Mouse (Mus musculus) stomach, embryonic 16.5 days (tissue): ENCODE data around the gene Gpr107. TPM values are rescaled to one million over a fixed set of nuclear protein-coding genes. Genes with fewer than 3 reads are reported as not detected.
A peak's percentile ranks its signal among the peaks of the same experiment; 100 is the strongest.

Source experiments
- ATAC-seq: fragments of 200-750 bp; cut with Nextera tagmentation; 2 replicates; pipeline ENCODE4 v1.8.0; 2017; ENCODE audit warnings: moderate number of reproducible peaks, moderate TSS enrichment; ENCODE audit not compliant: insufficient read depth, low FRiP score
- H3K27ac ChIP-seq: fragments of 300-500 bp; sonication (generic); 2 replicates; pipeline ENCODE4 v1.5.1; 2014; ENCODE audit warnings: low read length
- H3K27me3 ChIP-seq: fragments of 300-500 bp; sonication (generic); 2 replicates; pipeline ENCODE4 v1.6.1; 2014; ENCODE audit warnings: low read length, control low read depth, mixed read lengths; ENCODE audit not compliant: control insufficient read depth, insufficient read depth
- H3K36me3 ChIP-seq: fragments of 300-500 bp; sonication (generic); 2 replicates; pipeline ENCODE4 v1.6.1; 2014; ENCODE audit warnings: low read length; ENCODE audit not compliant: control insufficient read depth, insufficient read depth
- H3K4me1 ChIP-seq: fragments of 300-500 bp; sonication (generic); 2 replicates; pipeline ENCODE4 v1.6.1; 2014; ENCODE audit warnings: low read length, control low read depth, mixed read lengths; ENCODE audit not compliant: control insufficient read depth, insufficient read depth
- H3K4me2 ChIP-seq: fragments of 300-500 bp; sonication (generic); 2 replicates; pipeline ENCODE4 v1.6.1; 2014; ENCODE audit warnings: low read depth, low read length, mixed read lengths
- H3K4me3 ChIP-seq: fragments of 300-500 bp; sonication (generic); replicated peaks from 2 replicates; pipeline ENCODE4 v1.5.1; 2014; ENCODE audit warnings: mild to moderate bottlenecking, low read length
- H3K9ac ChIP-seq: fragments of 300-500 bp; sonication (generic); 2 replicates; pipeline ENCODE4 v1.6.1; 2014; ENCODE audit warnings: low read length
- H3K9me3 ChIP-seq: fragments of 300-500 bp; sonication (generic); replicated peaks from 2 replicates; pipeline ENCODE4 v1.6.1; 2016; ENCODE audit warnings: low read length, control low read depth; ENCODE audit not compliant: control insufficient read depth
- WGBS: fragments of 180-500 bp; shearing (Covaris S2); extraction: QIAGEN DNeasy Blood & Tissue Kit; methylation state at CpG from one replicate; pipeline ENCODE4 v1.1.7; 2014; 5-methylcytosine and 5-hydroxymethylcytosine counted together
- polyA plus RNA-seq: library from polyadenylated mRNA; unstranded; fragments of >200 nt; fragmentation: Nextera tagmentation; extraction: Ambion mirVana; gene quantifications from 2 replicates; pipeline ENCODE4 v1.2.1, GENCODE M21; 2015

Gpr107 gene
- polyA plus RNA-seq, 1 experiment from 2014 or later = 39.3 TPM

DNA sequence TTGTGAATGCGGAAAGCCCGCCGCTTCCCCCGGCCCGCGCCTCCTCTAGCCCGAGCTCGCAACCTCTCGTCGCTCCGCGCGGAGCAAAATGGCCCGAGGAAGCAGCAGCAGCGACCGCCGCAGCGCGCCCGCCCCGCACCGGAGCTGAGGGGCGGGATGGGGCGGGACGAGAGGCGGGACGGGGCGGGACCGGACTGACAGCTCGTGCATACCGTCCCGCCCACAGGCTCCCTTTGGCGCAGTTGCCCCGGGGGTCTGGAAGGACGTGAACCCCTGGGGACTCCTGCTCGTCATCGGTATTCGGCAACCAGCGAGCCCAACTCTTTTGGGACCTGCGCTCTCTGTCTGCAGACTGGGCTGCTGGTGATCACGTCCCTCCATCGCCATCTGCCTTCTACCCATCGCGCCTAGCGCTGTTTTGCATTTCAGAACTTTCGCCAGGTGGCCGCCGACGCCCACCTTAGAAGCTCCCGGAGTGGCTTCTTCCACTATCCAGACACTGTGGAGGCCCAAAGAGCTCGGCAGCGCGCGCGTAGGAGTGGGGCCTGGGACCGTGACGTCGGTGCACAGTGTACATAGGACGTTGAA is 10.2 kb upstream of the Gpr107 start, which contains the start of gene Fnbp1:
Fnbp1 (minus strand) TSS at position 142 of the 588 bp plus-strand sequence.
- Histone ChIP-seq H3K9me3 (no peaks in the 10 kb centered on the region), H3K4me3 (peak within 1 kb of the TSS; percentile 89), H3K27ac (peak within 1 kb of the TSS; percentile 82), H3K9ac (peak within 1 kb of the TSS; percentile 96), H3K36me3 (no peaks in the 10 kb centered on the region), H3K27me3 (no peaks in the 10 kb centered on the region), H3K4me2 (peak within 1 kb of the TSS; percentile 92), H3K4me1 (peaks cover 27% of the 10 kb centered on the region)
- peak; percentile 94 for ATAC-seq
- WGBS = under 1% methylated on average over 58 of the region's 59 CpGs

DNA sequence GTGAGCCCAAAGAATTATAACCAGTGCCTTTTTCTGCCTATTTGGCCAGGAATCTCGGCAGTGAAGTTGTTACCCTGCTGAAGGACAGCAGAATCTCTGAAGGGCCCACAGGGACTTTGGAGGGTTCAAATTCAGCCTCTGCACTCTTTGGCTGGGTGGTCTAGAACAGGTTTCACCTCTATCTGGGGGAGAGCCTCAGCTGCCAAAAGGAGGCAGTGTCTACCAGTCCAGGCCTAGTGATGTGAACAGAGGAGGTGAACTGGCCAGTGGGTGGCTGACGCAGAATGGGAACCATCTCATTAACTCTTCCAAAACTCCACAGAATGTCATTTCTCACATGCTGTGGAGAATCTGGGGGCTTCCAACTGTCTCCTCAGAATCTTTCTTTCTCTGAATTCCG is 9.6 kb upstream of the Gpr107 start:
- Histone ChIP-seq H3K4me2 (peak overlapping the region; percentile 92), H3K9me3 (no peaks in the 10 kb centered on the region), H3K27ac (peak overlapping the region; percentile 79), H3K27me3 (no peaks in the 10 kb centered on the region), H3K36me3 (no peaks in the 10 kb centered on the region), H3K9ac (peak overlapping the region; percentile 96), H3K4me3 (peak overlapping the region; percentile 89), H3K4me1 (peaks cover 22% of the 10 kb centered on the region)
- ATAC-seq = no peak
- WGBS = 26% methylated on average over 3 of the region's 3 CpGs

DNA sequence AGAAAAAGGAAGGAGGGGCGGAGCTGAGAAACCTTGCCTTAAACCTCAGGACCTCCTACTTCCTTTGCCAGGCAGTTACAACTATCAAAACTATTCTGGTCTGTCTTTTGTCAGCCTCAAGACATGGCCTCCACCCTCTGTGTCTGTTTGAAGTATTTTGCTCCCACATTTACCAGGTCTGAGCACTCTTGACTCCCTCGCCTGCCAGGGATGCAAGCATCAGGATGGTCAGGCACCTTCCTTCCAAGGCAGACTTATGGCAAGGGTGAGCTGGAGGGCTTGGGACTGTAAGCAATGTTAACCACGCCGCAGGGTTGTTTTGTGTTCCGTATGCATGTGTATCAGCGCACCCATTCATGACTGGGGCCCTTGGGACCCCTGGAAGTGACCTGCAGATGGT is 8.8 kb upstream of the Gpr107 start:
- Histone ChIP-seq H3K27me3 (no peaks in the 10 kb centered on the region), H3K4me1 (peaks cover 19% of the 10 kb centered on the region), H3K36me3 (no peaks in the 10 kb centered on the region), H3K4me3 (no peak overlapping the region), H3K9ac (peak overlapping the region; percentile 21; the same call in 1 of the 2 replicates), H3K9me3 (no peaks in the 10 kb centered on the region), H3K27ac (peak overlapping the region; percentile 64), H3K4me2 (0 out of 2 replicates have a peak overlapping the region, but pooled peaks have one; percentile 9)
- ATAC-seq = no peak
- 56% methylated on average over 6 of the region's 6 CpGs for WGBS

DNA sequence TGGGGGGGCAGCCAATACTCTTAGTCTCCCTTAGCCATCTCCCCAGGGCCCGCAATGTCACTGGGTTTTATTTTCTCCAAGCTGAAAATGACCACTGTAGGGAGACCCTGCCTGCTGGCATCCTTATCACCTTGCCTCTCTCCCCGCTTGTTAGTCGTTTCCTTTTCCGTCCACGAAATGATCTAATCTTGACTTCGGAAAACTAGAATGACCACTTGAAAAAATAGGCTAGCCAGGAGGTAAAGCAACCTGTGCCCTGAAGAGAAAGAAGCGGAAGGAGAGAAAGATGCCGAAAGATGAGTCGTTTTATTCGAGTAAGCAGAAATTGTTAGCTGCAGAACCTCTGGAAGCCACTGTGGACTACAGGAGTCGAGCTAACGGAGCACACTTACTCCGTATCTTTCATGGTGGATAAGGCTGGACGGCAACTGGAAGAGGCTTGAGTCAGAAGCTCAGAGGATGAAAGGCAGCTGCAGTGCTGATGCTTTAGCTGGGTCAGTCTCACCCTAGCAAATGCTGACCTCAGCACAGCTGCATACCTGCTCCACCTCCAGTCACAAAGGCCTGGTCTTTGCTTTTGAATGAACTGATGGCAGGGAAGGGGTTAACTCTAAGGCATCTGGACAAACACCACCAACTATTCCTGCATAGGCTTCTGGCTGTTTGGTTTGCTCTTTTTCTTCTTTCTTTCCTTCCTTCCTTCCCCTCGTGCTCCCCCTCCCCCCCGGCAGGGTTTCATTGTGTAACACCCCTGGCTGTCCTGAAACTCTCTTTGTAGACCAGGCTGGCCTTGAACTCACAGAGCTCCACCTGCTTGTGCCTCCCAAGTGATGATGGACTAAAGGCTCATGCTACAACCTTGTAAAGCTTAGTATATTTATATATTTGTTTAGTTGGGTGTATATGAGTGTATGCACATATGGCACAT is 8.1 kb upstream of the Gpr107 start:
- peak overlapping the region; percentile 64; the same call in 1 of the 2 replicates for H3K27ac ChIP-seq
- no peak overlapping the region for H3K4me3 ChIP-seq
- H3K4me1 ChIP-seq = peaks cover 19% of the 10 kb centered on the region
- no peaks in the 10 kb centered on the region for H3K27me3 ChIP-seq
- no peaks in the 10 kb centered on the region for H3K9me3 ChIP-seq
- 71% methylated on average over 16 of the region's 16 CpGs for WGBS
- ATAC-seq = no peak
- no peaks in the 10 kb centered on the region for H3K36me3 ChIP-seq
- 0 out of 2 replicates have a peak overlapping the region, but pooled peaks have one; percentile 9 for H3K4me2 ChIP-seq
- H3K9ac ChIP-seq = peak overlapping the region; percentile 21; the same call in 1 of the 2 replicates

- peaks cover 19% of the 10 kb centered on the region for H3K4me1 ChIP-seq
- H3K36me3 ChIP-seq = 0 out of 2 replicates have a peak, but pooled peaks cover 5% of the 10 kb centered on the region
- H3K27ac ChIP-seq = no peak overlapping the region
- no peak for ATAC-seq
- no peak overlapping the region for H3K4me3 ChIP-seq
- H3K9ac ChIP-seq = no peak overlapping the region
- no peaks in the 10 kb centered on the region for H3K9me3 ChIP-seq
- H3K27me3 ChIP-seq = no peaks in the 10 kb centered on the region
- WGBS = 79% methylated on average over 1 of the region's 1 CpGs
- H3K4me2 ChIP-seq = no peak overlapping the region
These were observed 7.2 kb upstream of the Gpr107 start for GRCm38 (mm10) chr2:31144901-31145300.

- no peak for ATAC-seq
- Histone ChIP-seq H3K36me3 (peaks cover 9% of the 10 kb centered on the region; the same call in 1 of the 2 replicates), H3K9ac (no peak overlapping the region), H3K27ac (no peak overlapping the region), H3K4me3 (no peak overlapping the region), H3K4me2 (no peak overlapping the region), H3K4me1 (peaks cover 16% of the 10 kb centered on the region), H3K9me3 (0 out of 2 replicates have a peak, but pooled peaks cover 2% of the 10 kb centered on the region), H3K27me3 (no peaks in the 10 kb centered on the region)
- WGBS = 77% methylated on average over 7 of the region's 7 CpGs
These were observed 5.1 kb upstream of the Gpr107 start for GRCm38 (mm10) chr2:31147054-31147453.

DNA sequence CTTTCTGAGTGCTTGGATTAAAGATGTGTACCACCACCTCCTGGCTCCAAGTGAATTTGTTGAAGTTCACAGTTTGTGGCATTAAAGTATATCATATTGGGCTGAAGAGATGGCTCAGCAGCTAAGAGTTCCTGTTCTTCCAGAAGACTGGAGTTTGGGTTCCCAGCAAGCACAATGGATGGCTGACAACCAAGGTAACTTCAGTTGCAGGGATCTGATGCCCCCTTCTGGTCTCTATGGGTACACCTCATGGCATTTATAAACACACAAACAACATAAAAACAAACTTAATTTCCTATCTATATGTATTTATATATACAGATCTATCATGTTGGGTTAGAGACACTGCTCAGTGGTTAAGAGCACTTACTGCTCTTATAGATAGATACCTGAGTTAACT is 1.4 kb upstream of the Gpr107 start:
- ATAC-seq = no peak
- peaks cover 9% of the 10 kb centered on the region; the same call in 1 of the 2 replicates for H3K36me3 ChIP-seq
- no peak overlapping the region for H3K4me3 ChIP-seq

GRCm38 (mm10) chr2:31156846-31157245 is 4.7 kb downstream of the Gpr107 start:
- Histone ChIP-seq H3K27ac (no peak overlapping the region), H3K27me3 (no peaks in the 10 kb centered on the region), H3K4me3 (no peak overlapping the region), H3K9me3 (no peaks in the 10 kb centered on the region), H3K36me3 (no peaks in the 10 kb centered on the region), H3K9ac (no peak overlapping the region), H3K4me1 (peaks cover 10% of the 10 kb centered on the region; the same call in 1 of the 2 replicates), H3K4me2 (no peak overlapping the region)
- no peak for ATAC-seq
- 89% methylated on average over 3 of the region's 3 CpGs for WGBS

More for the DNA sequence above, 1.4 kb upstream of the Gpr107 start:
- H3K9me3 ChIP-seq = 0 out of 2 replicates have a peak, but pooled peaks cover 2% of the 10 kb centered on the region
- H3K9ac ChIP-seq = no peak overlapping the region
- no peaks in the 10 kb centered on the region for H3K27me3 ChIP-seq
- no peak overlapping the region for H3K4me2 ChIP-seq
- H3K27ac ChIP-seq = no peak overlapping the region
- H3K4me1 ChIP-seq = peaks cover 12% of the 10 kb centered on the region; the same call in 1 of the 2 replicates
